Mouse (Mus musculus): ENCODE measurements at regions not wholly inside any gene's neighbourhood (a gene's known extent, or its start where the extent isn't known, plus 50 kb on each side); places are given as distances from the start of the nearest gene placed in this dataset.

- no peak for DNase-seq
Measured at GRCm38 (mm10) chr13:107539867-107540266, 504.4 kb upstream of the Smim15 start.

- DNase-seq: no peak
Measured at GRCm38 (mm10) chr13:107539326-107539725, 504.9 kb upstream of the Smim15 start.

- DNase-seq: no peak
Measured at GRCm38 (mm10) chr13:107535213-107535612, 509.0 kb upstream of the Smim15 start.

- DNase-seq: no peak
Measured at GRCm38 (mm10) chr13:107533323-107533722, 510.9 kb upstream of the Smim15 start.

GRCm38 (mm10) chr13:107531528-107531927 lies 509.6 kb upstream of the Kif2a start:
- no peak for DNase-seq

GRCm38 (mm10) chr13:107531026-107531425 lies 509.1 kb upstream of the Kif2a start:
- no peak for DNase-seq

- no peak for DNase-seq
Measured at GRCm38 (mm10) chr13:107530392-107530791, 508.5 kb upstream of the Kif2a start.

GRCm38 (mm10) chr13:107528724-107529456 lies 507.0 kb upstream of the Kif2a start:
- no peak for DNase-seq

- no peak for DNase-seq
Measured at GRCm38 (mm10) chr13:107522942-107523341, 501.0 kb upstream of the Kif2a start.

- peak; percentile 23 for DNase-seq
Measured at GRCm38 (mm10) chr13:107514236-107514635, 492.3 kb upstream of the Kif2a start.

GRCm38 (mm10) chr13:107513274-107514146 lies 491.6 kb upstream of the Kif2a start:
- no peak for DNase-seq

GRCm38 (mm10) chr13:107507336-107507735 lies 485.4 kb upstream of the Kif2a start:
- DNase-seq: no peak

- DNase-seq: no peak
Measured at GRCm38 (mm10) chr13:107506832-107507231, 484.9 kb upstream of the Kif2a start.

- DNase-seq: no peak
Measured at GRCm38 (mm10) chr13:107505318-107505717, 483.4 kb upstream of the Kif2a start.

- no peak for DNase-seq
Measured at GRCm38 (mm10) chr13:107502261-107502660, 480.3 kb upstream of the Kif2a start.

- no peak for DNase-seq
Measured at GRCm38 (mm10) chr13:107500776-107501489, 479.0 kb upstream of the Kif2a start.

- no peak for DNase-seq
Measured at GRCm38 (mm10) chr13:107499296-107499695, 477.4 kb upstream of the Kif2a start.

- DNase-seq: no peak
Measured at GRCm38 (mm10) chr13:107495161-107495732, 473.3 kb upstream of the Kif2a start.

- peak; percentile 36 for DNase-seq
Measured at GRCm38 (mm10) chr13:107493765-107494164, 471.8 kb upstream of the Kif2a start.

- no peak for DNase-seq
Measured at GRCm38 (mm10) chr13:107492448-107492847, 470.5 kb upstream of the Kif2a start.

GRCm38 (mm10) chr13:107491423-107491822 lies 469.5 kb upstream of the Kif2a start:
- DNase-seq: no peak

- DNase-seq: peak; percentile 40
Measured at GRCm38 (mm10) chr13:107485400-107486017, 463.6 kb upstream of the Kif2a start.

Data from adrenal gland, postnatal 10 days (tissue).